Mouse (Mus musculus) cerebellum, adult 9-10 months (tissue): ENCODE results near the gene Sox5.

Experiments
- DNase-seq: peaks from one replicate; pipeline ENCODE4 v3.0.0; 2022

Sox5 gene

DNA sequence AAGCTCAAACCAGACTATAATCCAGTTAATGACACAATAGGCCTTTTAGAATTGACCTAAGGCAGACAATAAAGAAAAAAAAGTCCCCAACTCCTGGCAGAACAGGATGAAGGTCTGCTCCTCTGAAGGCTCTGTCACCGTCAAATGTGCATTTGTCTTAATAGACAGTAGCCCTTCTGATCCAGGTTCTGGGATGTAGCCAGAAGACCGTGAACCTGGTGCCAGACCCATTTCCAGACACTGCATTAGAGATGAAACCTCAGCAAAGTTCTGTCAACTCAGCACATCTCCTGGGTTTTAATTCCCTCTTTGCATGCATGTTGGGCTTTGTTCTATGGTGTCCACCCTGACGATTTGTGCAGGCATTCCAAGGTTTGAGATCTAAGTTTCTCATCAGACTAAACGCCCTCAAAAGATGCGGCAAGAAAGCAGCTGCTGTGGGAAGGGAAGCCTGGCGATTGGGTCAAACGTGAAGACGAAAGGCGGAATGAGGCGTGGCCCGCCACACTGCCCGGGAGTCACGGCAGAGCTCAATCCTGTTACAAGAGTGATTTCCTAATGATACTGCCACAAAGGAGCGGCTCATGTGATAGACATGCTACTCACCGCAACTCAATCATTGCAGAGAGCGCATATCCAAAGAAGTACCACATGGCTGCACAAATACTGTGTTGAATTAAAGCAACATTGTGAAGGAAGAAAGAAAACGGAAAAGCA, 394.1 kb downstream of the Sox5 start:
- DNase-seq = no peak

DNA sequence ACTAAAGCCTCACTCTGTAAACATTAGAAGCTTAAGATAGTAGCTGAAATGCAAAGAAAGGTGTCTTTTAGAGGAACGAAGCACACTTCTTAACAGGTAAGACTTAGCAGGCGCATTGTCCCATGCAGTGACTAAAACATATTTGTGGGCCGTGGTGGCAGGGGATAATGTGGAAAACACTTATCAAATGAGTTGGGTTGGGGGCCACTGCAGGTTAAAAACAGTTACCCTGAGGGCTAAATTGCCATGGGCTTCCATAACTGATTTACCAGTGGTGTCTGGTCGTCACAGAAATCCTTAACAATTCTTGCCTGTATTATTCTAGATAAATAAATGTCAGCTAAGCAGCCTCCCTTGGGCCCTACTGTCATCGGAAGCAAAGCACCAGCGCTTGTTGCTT, 401.1 kb downstream of the Sox5 start:
- no peak for DNase-seq

DNA sequence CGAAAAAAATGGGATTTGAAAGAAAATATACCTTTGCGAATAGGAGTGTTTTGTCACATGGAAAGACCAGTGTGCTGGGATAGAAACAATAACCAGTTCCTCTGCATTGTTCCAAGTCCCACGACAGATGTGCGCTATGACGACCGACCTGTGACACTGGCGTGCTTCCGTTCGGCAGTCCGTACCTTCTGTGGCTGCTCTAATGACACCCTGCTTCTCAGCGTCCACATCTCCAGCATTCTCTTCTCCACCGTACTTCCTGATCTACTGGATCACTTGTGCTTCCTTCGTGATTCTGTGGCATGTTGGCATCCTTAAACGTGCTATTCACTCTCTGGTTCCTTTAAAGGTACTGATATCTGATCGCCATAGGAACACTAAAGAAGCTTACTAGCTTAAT, 401.6 kb downstream of the Sox5 start:
- DNase-seq = no peak

DNA sequence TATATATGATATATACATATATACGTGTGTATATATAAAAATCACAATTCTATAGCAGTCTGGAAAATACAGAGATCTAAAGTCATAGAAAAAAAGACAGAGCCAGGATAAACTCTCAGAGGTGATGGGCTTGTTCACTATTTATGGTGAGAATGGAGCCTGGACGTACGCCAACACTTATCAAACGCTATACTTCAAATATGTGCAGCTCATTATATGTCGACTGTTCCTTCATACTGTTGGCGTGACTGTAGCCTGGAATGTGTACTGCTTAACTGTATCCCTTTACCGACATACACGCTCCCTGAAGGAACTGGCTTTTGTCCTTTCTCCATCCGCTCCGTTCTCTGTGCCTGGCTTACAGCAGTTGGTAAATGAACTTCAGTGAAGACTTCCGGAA, 407.0 kb downstream of the Sox5 start:
- DNase-seq = no peak

DNA sequence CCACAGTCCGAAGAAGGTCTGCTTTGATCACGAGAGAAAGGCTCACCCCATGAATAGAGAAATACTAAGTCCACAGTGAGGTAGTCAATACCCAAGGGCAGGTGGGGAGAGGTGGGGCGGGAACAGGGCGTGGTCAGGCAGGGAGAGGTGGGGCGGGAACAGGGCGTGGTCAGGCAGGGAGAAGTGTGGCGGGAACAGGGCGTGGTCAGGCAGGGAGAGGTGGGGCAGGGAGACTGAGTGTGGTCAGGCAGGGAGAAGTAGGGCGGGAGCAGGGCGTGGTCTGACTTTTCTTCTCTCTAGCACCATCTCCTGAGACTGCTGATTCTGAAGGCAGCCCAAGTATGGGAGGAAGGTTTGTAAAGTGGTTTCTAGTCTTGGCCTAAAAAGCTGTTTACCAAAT, 411.1 kb downstream of the Sox5 start:
- no peak for DNase-seq

DNA sequence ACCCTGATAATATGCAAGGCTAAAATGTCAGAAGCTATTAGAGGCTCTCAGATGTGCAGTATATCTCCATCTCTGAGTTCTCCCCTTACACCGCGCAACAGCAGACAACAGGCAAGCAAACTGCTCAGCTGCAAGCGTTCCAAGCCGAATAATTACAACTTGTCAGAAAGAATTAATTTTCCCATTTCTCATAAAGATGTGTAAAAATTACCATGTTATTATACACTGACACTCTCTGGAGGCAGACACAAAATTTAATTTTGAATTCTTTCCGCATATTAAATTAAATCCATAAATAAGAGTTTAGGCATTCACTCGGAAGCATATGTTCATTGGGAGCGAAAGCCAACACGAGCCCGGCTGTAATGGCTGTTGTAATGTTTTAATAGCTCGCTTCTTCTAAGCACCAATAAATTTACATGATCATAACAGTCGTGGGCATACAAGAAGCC, 414.1 kb downstream of the Sox5 start:
- DNase-seq = no peak

DNA sequence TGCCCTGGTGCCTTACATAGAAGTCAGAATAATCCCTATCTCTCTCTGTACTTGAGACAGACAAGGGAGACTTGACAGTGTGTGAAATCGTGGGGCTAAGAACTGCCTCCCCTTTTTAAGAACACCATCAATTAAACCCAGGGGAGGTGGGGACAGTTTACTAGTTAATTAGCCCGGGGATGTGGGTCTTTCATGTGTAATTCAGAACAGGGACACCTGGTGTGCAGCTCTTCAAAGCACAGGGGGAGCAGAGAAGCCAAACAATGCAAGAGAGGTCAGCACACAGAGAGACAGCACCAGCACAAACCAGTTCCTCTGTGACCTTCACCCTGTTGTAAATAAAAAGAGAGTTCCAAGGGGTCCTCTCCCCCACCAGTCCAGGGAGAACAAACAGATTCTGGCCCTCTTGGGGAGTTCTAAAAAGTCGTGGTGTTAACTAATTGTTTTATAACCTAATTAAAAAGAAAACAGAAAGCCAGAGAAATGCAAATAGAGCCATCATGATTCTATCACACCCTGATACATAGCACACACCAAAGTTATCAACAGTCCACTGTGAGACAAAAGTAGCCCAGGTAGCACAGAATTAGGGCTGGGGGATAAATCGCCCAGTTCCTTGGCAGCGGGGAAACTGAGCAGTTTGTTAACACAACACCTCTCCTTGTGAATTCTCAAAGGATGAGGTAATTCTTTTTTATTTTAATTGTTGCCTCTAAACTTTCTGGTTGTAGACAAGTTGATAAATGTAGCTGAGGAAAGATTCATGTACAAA, 420.3 kb downstream of the Sox5 start:
- DNase-seq = no peak

DNA sequence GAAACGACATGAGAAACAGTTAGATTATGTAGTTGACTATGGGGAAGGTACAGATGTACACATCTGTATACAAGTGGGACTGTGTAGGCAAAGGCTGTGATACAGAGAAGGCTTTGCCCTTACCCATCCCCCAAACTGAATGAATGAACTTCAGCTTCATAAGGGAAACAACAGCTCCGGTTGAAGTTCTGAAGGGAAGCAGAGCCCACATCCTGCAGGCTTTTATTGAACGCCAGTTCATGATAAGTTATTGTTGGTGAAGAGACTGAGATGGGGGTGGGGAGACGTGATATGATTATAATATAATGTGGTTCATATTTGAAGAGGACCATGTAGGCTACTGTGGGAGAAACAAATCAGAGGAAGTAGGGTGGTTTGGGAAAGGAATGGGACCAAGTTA, 424.7 kb downstream of the Sox5 start:
- no peak for DNase-seq

DNA sequence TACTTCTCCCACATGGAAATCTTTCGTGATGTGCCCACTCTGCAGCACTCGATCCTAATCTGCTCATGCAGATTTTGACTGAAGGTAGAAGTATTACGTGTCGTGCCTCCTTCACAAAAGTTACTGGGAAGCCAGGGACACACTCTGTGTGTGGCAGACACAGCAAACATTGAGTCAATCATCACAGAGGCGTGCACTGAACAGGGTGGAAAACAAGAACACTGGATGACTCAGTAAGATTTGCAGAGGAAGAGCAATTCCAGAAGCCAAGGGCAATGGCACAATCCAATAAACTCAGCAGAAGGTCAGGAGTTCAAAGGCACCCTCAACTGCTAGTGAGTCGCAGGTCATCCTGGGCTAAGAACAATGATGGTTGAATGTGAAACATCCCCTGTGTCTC, 430.7 kb downstream of the Sox5 start:
- no peak for DNase-seq

DNA sequence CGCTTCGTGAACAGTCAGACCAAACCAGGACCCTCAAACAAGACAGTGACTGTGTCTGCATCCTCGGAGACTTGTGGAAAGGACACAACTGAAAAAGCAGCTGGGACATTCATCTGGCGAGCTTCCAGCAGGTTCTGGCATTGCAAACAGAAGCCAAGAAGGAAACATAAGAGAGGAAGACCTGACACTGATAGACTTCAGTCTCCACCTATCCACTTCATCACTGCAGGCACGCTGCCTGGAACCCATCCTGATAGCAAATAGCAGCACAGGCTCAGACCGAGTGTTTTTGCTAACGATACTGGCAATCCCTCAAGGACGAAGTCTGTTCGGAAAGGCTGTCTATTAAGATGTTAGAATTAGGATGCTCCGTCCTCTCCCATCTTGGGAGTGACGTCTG, 438.4 kb downstream of the Sox5 start:
- DNase-seq = peak; percentile 14

DNA sequence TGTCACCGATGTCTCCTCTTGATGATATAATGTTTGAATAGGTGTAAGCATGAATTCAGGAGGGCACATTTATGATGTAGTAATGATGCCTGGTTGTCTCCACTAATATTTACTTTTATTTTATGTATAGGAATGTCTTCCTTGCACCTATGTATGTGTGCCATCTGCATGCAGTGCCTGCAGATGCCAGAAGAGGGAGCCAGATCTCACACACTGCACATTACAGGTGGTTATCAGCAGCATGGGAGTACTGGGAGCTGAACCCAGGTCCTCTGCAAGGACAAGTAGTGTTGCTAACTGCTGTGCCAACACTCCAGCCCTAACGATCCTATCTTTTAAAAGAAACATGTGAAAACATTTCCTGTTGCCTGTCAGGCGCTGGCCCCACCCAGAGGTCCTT, 442.2 kb downstream of the Sox5 start:
- DNase-seq = no peak

DNA sequence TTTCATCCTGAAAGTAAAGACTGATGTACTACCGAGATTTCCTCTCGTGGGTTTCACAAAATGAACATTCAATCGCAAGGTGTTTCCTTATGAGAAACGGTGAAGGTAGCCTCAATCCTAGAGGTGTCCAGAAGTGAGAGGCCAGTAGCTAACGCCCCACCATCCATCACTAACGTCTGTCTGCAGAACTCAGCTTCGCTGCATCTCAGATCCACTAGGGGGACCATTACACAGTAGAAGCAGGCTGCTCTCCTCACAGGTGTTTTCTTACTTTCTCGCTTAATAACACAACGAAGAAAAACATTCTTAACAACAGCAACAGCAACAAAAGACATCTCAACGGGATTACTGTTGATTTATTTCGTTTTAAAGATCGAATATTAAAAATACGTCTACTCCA, 442.8 kb downstream of the Sox5 start:
- DNase-seq = no peak

DNA sequence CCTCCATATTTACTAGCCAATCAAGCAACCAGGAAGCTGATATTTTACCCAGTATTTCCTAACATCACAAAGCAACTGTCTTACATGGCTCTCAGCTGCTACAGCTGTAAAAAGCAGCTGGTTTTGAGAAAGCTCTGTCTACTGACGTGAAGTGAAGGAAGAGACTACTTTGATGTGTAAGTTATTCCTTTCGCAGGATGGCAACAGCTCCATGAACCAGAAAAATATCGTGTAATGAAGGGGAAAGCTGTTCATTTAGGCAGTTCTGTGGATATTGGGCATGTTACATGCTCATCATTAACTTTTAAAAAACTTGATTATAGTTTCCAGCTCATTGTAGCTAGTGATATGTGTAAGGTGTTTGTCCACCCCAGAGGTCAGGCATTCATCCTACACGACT, 443.6 kb downstream of the Sox5 start:
- no peak for DNase-seq

DNA sequence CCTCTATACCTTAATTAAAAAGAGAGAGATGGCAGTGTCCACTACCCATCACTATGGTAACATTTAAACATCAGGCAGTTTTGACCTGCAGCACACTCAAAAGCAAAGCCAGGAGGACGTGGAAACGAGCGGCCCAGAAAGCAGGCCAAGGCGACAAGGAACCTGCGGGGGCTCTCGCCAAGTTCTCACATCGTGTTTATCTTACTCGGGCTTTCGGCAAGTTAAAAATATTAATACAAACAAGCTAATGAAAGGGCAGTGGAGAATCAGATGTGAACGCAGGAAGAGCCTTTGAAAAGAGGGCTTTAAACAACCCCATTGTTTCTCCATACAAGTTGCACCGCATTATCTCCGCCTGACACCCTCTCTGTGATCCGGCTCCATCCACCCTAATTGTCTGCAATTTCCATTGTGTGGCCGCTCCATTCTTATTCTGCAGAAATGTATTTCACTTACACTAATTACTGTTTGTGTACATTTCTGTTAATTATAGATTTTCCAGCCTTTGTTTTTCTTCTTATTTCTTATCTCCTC, 444.3 kb downstream of the Sox5 start:
- DNase-seq = no peak

DNA sequence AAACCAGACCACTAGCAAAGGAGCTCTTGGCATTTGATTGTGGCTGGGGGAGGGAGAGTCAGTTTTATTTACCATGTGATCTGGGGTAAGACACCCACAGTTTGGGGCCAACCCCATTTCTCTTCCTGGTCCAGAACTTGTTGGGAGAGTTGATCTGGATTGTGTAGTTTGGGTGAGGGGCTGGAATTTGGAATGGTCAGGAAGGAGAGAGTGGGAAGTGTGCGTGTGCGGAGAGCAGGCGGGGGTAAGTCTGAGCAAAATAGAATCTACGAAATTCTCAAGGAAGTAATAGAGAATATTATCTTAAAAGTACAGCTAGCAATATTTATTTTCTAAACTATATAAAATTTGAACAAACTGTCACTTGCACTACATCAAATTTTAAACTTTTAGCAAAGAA, 445.0 kb downstream of the Sox5 start:
- no peak for DNase-seq

DNA sequence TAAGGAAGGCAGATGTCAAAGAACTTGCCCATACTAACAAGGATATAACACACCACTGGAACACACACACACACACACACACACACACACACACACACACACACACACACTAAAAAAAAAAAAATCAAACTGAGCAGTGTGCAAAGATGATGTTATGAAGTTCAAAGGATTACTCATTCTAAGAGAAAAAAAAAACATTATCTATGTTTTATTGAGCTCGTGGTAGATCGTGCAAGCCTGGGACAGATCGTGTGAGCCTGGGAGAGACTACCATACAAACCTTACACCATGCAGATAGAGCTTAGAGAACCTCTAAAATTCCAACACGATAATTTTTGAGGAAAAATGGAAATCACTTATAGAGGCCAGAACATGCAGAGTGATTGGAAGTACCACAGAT, 448.6 kb downstream of the Sox5 start:
- no peak for DNase-seq

DNA sequence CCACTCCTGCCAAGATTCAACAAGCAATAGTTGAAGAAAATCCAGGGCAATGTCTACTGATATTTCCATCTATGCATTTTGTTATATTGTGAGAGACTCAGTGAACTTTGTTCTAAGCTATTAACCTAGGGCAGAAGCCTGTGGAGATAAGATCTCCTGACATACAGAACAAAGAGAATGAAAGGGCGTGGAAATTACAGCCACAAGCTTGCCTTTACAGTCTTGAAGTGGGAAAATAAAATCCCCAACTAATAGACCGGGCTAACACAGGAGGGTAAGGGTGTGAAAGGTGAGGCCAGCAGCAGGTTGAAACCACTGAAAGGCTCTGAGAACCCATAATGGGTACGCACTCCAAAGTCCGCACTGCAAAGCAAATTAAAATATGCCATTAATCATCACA, 449.8 kb downstream of the Sox5 start:
- DNase-seq = no peak

DNA sequence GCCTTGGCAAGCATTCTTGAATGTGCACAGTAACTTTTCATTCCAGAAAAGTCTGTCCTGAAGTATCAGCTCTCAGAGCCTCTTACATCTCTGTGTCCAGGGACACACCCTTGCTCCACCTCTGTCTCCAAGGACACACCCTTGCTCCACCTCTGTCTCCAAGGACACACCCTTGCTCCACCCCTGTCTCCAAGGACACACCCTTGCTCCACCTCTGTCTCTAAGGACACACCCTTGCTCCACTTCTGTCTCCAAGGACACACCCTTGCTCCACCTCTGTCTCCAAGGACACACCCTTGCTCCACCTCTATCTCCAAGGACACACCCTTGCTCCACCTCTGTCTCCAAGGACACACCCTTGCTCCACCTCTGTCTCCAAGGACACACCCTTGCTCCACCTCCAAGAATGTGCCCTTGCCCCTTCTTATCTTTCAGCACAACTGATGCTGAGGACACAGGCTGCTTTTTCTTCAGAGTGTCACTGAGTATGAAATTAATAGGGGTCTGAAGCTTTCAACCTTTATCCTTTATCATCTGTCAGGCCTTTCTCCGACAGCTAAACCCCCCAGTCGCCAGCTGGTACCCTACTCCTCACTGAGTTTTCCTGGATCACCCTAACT, 452.4 kb downstream of the Sox5 start:
- DNase-seq = no peak

DNA sequence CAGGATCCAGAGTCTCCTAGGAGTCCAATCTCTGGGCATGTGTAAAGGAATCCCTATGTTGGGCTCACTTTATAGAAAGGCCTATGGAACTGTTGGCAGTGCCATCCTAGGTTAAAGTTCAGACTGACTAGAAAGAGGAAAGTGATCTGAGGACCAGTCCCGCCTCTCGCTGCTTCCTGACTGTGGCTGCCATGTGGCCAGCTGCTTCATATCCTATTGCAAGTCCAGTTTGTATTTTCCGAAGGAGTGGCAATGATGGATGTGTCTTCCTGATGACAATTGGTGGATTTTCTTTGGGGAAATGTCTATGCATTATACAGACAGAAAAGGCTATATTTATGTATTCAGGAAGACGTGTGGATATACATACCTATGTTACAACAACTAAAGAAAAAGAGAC, 453.0 kb downstream of the Sox5 start:
- DNase-seq = no peak

DNA sequence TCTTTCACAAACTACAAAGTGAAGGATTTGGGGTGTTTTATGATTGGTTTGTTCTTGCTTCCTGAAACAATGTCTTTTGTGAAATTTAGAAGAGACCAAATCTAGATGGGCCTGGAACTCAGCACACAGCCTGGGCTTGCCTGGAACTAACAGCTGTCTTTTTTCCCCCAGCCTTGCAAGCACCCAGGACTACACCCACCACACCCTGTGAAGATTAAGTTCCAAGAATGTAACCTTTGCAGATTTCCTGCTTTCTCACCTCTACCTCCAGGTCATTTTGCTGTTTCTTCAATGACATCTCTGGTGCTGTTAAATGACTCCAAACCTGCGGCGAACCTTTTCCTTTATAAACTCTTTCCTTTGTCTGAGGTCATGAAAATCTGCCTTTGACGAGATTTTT, 455.0 kb downstream of the Sox5 start:
- no peak for DNase-seq

DNA sequence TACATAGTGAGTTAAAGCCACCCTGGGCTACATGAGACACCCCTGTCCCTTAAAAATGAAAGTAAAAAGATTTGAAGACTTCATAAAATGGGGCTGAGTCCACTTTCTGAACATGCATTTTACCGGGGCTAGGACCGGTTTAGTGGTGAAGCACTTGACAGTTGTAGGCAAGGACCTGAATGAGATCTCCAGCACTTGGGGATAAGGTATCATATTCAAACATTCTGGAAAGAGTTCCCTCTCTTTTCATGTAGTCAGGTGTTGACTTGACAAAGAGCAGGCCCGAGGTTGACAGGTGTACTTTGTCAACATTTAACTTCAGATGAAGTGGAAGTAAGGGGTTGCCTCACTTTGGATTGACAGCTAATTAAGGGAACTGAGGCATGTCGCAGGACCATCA, 458.4 kb downstream of the Sox5 start:
- no peak for DNase-seq

DNA sequence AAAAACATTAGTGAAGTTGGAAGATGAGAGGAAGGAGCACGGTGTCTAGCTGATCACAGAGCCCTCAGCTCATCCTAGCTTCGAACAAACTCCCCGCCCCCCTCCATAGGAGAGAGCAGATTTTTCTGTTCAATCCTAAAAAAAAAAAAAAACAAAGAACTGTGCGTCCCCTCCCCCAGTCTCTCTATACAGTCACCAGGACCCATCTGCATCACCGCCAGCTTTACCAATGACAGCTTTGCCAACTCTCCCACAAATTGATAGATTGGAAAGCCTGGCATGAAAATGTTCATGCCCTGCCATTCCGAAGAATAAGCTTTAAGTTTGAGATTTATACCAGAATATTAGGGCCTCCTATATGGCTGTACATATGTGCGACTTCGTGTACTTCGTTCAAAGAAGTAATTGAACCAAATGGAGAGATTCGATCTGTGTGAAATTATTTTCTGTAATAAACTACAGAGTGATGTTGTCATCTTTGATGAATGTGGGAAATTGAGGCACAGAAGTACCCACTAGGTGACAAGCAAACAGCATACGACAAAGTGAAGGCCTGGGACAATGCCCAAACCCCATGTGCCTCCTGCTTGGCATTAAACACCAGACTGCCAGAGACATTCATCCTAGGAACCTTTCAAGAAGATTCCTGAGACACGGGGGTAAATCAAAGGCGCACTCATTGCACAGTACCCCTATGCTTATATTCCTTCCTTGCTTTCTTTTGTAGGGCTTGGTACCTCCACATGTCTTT, 459.3 kb downstream of the Sox5 start:
- no peak for DNase-seq

DNA sequence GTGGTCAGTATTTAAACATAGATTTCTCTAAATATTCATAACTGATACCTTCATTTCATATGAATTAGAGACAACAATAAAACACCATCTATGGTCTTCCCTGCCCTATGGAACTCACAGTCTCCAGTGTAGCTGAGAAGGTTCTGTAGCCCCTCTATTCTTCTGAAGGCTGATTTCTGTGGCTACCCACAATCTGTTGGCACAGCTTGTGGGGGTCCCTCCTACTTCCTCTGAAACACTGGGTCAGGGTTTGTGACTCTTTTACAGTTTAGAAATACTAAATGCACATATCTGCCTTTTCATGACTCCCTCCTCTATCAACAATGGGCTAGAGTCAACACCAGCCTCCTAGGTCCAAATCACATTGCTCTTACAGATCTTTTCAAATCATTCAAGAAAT, 461.4 kb downstream of the Sox5 start:
- no peak for DNase-seq
